Mouse (Mus musculus): ENCODE results near the gene Sdha. TPM values are rescaled to one million over a fixed set of nuclear protein-coding genes. Genes with fewer than 3 reads are reported as not detected.

Gene Sdha
- polyA plus RNA-seq, 1 experiment from 2014 or later: 231 TPM

DNA sequence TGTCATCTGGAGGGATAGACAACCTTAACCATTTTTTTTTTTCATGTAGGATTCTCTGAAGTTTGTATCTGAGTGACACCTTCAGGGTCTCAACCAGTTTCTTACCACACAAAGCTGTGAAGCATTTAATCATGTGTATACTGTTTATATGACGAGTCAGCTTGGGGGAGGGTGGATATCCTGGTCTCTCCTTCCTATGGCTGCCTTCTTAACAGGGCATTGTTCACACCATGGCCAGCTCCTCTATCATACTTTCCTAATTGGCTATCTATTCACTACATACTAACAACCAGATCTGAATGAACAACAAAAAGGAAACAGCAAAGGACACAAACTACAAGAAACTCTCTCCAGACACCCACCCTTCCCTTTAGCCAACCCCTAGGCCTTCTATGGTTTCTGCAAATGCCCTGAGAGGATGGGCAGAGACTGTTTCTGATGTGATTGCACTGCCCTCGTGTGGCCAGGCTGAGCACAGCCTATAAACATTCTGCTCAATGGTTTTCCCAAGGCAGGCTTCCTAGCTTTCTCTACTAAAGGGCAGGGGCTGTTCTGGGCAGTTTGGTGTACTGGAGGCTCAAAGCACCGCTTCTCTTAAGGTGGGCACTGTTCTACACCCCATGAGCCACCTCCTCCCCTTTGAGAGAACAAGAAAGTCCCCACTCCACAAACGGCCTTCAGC, 49.0 kb downstream of the Sdha start:
- 46% methylated on average over 4 of the region's 4 CpGs for WGBS

GRCm38 (mm10) chr13:74296376-74296775, 53.7 kb downstream of the Sdha start:
- Histone ChIP-seq H3K4me2 (no peak overlapping the region), H3K9ac (no peak overlapping the region), H3K4me3 (no peak overlapping the region), H3K27me3 (peaks cover 6% of the 10 kb centered on the region; the same call in 1 of the 2 replicates), H3K36me3 (no peaks in the 10 kb centered on the region), H3K4me1 (replicated peaks) (no peaks in the 10 kb centered on the region), H3K27ac (replicated peaks) (no peak overlapping the region), H3K9me3 (no peaks in the 10 kb centered on the region)
- 81% methylated on average over 7 of the region's 7 CpGs for WGBS
- ATAC-seq (ENCODE audit: low FRiP score, low read depth): no peak

More for the DNA sequence above, 49.0 kb downstream of the Sdha start:
- Histone ChIP-seq H3K4me3 (no peak overlapping the region), H3K27ac (replicated peaks) (no peak overlapping the region), H3K9ac (no peak overlapping the region), H3K36me3 (peaks cover 33% of the 10 kb centered on the region), H3K27me3 (no peaks in the 10 kb centered on the region), H3K9me3 (no peaks in the 10 kb centered on the region), H3K4me1 (replicated peaks) (no peaks in the 10 kb centered on the region), H3K4me2 (no peak overlapping the region)
- peak; percentile 87 for ATAC-seq (ENCODE audit: low FRiP score, low read depth)

DNA sequence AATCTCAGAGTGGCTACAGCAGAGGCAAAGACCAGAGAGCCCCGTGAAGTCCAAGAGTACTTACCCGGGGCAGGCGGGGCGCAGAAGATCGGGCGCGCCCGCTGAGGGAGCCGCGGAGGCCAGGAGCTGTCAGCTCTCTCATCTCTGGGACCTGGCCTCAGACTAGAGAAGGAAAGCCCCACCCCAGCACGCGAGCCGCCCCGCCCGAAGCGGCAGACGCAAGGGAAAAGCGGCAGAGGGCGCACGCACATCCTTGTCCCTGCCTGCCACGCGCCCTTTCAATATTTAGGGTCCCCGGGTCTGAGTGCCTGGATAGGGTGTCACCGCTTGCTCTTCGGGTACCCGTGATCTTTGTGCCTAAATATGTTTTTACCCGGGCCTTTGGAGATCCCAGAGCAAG, 57.9 kb downstream of the Sdha start, which contains the start of gene Ahrr:
Gene Ahrr (minus strand): TSS at position 165 of the 400 bp plus-strand sequence.
- peak within 1 kb of the TSS; percentile 24 for H3K4me3 ChIP-seq
- H3K9ac ChIP-seq: no peak within 1 kb of the TSS
- no peaks in the 10 kb centered on the region for H3K36me3 ChIP-seq
- no peaks in the 10 kb centered on the region for H3K9me3 ChIP-seq
- peaks cover 6% of the 10 kb centered on the region; the same call in 1 of the 2 replicates for H3K27me3 ChIP-seq
- peak within 1 kb of the TSS; percentile 48 for H3K4me2 ChIP-seq
- no peaks in the 10 kb centered on the region for H3K4me1 ChIP-seq (replicated peaks)
- 1% methylated on average over 27 of the region's 27 CpGs for WGBS
- H3K27ac ChIP-seq (replicated peaks): no peak within 1 kb of the TSS
- peak; percentile 34; the same call in 1 of the 2 replicates for ATAC-seq (ENCODE audit: low FRiP score, low read depth)

- no peaks in the 10 kb centered on the region for H3K9me3 ChIP-seq
- peaks cover 6% of the 10 kb centered on the region; the same call in 1 of the 2 replicates for H3K27me3 ChIP-seq
- no peak overlapping the region for H3K4me2 ChIP-seq
- no peaks in the 10 kb centered on the region for H3K36me3 ChIP-seq
- H3K4me3 ChIP-seq: no peak overlapping the region
- WGBS: 88% methylated on average over 5 of the region's 5 CpGs
- no peak overlapping the region for H3K9ac ChIP-seq
- ATAC-seq (ENCODE audit: low FRiP score, low read depth): no peak
- no peak overlapping the region for H3K27ac ChIP-seq (replicated peaks)
- no peaks in the 10 kb centered on the region for H3K4me1 ChIP-seq (replicated peaks)
Observed at GRCm38 (mm10) chr13:74289646-74290045, 60.4 kb downstream of the Sdha start.

DNA sequence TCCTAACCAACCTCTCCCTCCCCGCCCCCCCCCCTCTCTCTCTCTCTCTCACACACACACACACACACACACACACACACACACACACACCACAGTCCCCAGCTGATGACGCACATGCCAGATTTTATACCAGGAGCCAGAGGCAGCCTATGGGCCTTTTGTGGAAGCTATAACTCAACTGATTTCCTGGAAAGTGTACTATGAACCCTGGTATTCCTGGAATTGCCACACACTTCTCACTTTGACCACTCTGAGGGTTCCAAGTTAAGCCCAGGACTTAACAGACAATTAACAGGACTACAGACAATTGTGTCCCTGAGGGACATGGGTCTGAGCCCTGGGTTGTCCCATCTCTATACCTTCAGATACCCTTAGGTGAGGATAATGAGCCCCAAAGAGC, 67.8 kb downstream of the Sdha start:
- no peaks in the 10 kb centered on the region for H3K4me1 ChIP-seq (replicated peaks)
- no peak overlapping the region for H3K4me2 ChIP-seq
- no peaks in the 10 kb centered on the region for H3K27me3 ChIP-seq
- no peak overlapping the region for H3K9ac ChIP-seq
- no peak for ATAC-seq (ENCODE audit: low FRiP score, low read depth)
- H3K9me3 ChIP-seq: no peaks in the 10 kb centered on the region
- H3K36me3 ChIP-seq: no peaks in the 10 kb centered on the region
- H3K27ac ChIP-seq (replicated peaks): no peak overlapping the region
- WGBS: 89% methylated on average over 1 of the region's 2 CpGs
- no peak overlapping the region for H3K4me3 ChIP-seq

DNA sequence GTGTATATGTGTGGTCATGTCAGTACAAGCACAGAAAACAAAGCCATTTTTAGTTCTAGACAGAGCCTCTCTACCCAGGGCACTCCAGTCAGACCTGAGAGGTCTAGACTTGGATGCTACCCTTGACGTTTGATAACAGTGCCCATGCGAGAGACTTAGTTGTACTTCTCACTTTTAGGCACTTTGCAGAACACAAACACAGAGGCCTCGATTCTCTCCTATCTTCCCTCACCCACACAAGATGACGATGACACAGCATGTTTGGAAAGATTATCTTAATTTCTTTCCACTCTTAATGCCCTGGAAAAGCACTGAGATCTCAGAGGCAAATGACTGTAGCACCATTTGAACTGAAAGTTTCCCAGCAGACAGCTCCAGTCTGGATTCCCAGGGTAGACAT, 74.4 kb downstream of the Sdha start:
- no peaks in the 10 kb centered on the region for H3K4me1 ChIP-seq (replicated peaks)
- no peak for ATAC-seq (ENCODE audit: low FRiP score, low read depth)
- H3K9me3 ChIP-seq: no peaks in the 10 kb centered on the region
- H3K9ac ChIP-seq: no peak overlapping the region
- H3K27me3 ChIP-seq: no peaks in the 10 kb centered on the region
- WGBS: 87% methylated on average over 4 of the region's 4 CpGs
- no peak overlapping the region for H3K4me2 ChIP-seq
- H3K4me3 ChIP-seq: no peak overlapping the region
- no peaks in the 10 kb centered on the region for H3K36me3 ChIP-seq
- H3K27ac ChIP-seq (replicated peaks): no peak overlapping the region

Other genes starting within 250 kb of the Sdha start
- gene Slc9a3, start 228.8 kb downstream of the Sdha start, polyA plus RNA-seq (2015; fragmentation: Nextera tagmentation; extraction: Ambion mirVana): 0.10 and 0.24 TPM in 2 replicates
- gene Exoc3, start 141.5 kb downstream of the Sdha start, polyA plus RNA-seq (2015; fragmentation: Nextera tagmentation; extraction: Ambion mirVana): 117 TPM in 2 replicates
- 0.26 and 0.64 TPM in 2 replicates for gene Ahrr, start 57.9 kb downstream of the Sdha start, polyA plus RNA-seq (2015; fragmentation: Nextera tagmentation; extraction: Ambion mirVana)
- gene Pdcd6, start 32.7 kb downstream of the Sdha start, polyA plus RNA-seq (2015; fragmentation: Nextera tagmentation; extraction: Ambion mirVana): 116 and 117 TPM in 2 replicates
- 42.5 and 45.9 TPM in 2 replicates for gene Ccdc127, start within 50 bp of the Sdha start, polyA plus RNA-seq (2015; fragmentation: Nextera tagmentation; extraction: Ambion mirVana)
- not detected in 2 replicates for gene Lrrc14b, start 13.7 kb upstream of the Sdha start, polyA plus RNA-seq (2015; fragmentation: Nextera tagmentation; extraction: Ambion mirVana)
- 7.0 and 7.9 TPM in 2 replicates for gene Zfp72, start 40.6 kb upstream of the Sdha start, polyA plus RNA-seq (2015; fragmentation: Nextera tagmentation; extraction: Ambion mirVana)
- gene Ftl1-ps1, start 49.4 kb upstream of the Sdha start, polyA plus RNA-seq (2015; fragmentation: Nextera tagmentation; extraction: Ambion mirVana): 86.7 and 108 TPM in 2 replicates
- gene Zfp825, start 143.7 kb upstream of the Sdha start, polyA plus RNA-seq (2015; fragmentation: Nextera tagmentation; extraction: Ambion mirVana): 14.5 and 15.8 TPM in 2 replicates

All from hindbrain, embryonic 15.5 days (tissue).